ENCODE assay signal across 10 mouse cellular contexts in genomic region chr1:168093044-168093443, GRCm38 (mm10).
A peak's percentile ranks its signal among the peaks of the same experiment; 100 is the strongest.
DNase-seq lines count a peak whose midpoint lies in the region; ATAC-seq and TF ChIP-seq lines count a peak whose summit lies in the region.
"Had no signal": no experiment of that assay in that cellular context is flagged by ENCODE, and none has a peak within 500 bp of the region (broad histone marks: within the 10 kb centered on the region; RNA-seq: fewer than 3 reads in every experiment).

No protein-coding gene starts in this region.

- no peak overlapping the region for H3K9ac ChIP-seq in kidney, postnatal 0 days (ENCODE audit: low read depth, low read length)
- H3K9ac ChIP-seq in midbrain, embryonic 14.5 days (replicated peaks; ENCODE audit: low read length): no peak overlapping the region
- H3K9ac ChIP-seq: embryonic facial prominence, embryonic 15.5 days; limb, embryonic 13.5 days had no signal

- no peak overlapping the region for H3K4me3 ChIP-seq in kidney, postnatal 0 days (replicated peaks; ENCODE audit: low read depth, low read length)
- H3K4me3 ChIP-seq in midbrain, embryonic 14.5 days (replicated peaks; ENCODE audit: low read depth, low read length): no peak overlapping the region
- H3K4me3 ChIP-seq: embryonic facial prominence, embryonic 15.5 days; limb, embryonic 13.5 days had no signal

- H3K4me1 ChIP-seq in kidney, postnatal 0 days (replicated peaks; ENCODE audit: insufficient read depth, low read length): no peaks in the 10 kb centered on the region
- H3K4me1 ChIP-seq in midbrain, embryonic 14.5 days (ENCODE audit: control insufficient read depth, insufficient read depth, low read length): peaks cover 6% of the 10 kb centered on the region; the same call in 1 of the 2 replicates
- H3K4me1 ChIP-seq: embryonic facial prominence, embryonic 15.5 days had no signal

- no peaks in the 10 kb centered on the region for H3K27me3 ChIP-seq in kidney, postnatal 0 days (ENCODE audit: insufficient read depth, low read length)
- 0 out of 2 replicates have a peak, but pooled peaks cover 6% of the 10 kb centered on the region for H3K27me3 ChIP-seq in midbrain, embryonic 14.5 days (ENCODE audit: control insufficient read depth, insufficient read depth, low read length)
- H3K27me3 ChIP-seq: embryonic facial prominence, embryonic 15.5 days had no signal

- H3K9me3 ChIP-seq in kidney, postnatal 0 days (replicated peaks; ENCODE audit: low read length): no peaks in the 10 kb centered on the region
- H3K9me3 ChIP-seq in midbrain, embryonic 14.5 days (ENCODE audit: control insufficient read depth, low read length): no peaks in the 10 kb centered on the region
- H3K9me3 ChIP-seq: embryonic facial prominence, embryonic 15.5 days; limb, embryonic 13.5 days had no signal

- WGBS in kidney, postnatal 0 days: 90% methylated on average over 2 of the region's 2 CpGs
- 84% methylated on average over 2 of the region's 2 CpGs for WGBS in midbrain, embryonic 14.5 days

- peak; percentile 68 for TF ChIP-seq CTCF in kidney, postnatal 0 days (IDR thresholded peaks at IDR 0.05; ENCODE audit: low read depth)

- peak; percentile 51 for DNase-seq in embryo, embryonic 10 days (ENCODE audit: low spot score)
- no peak for DNase-seq in embryo, embryonic 9.5 days (ENCODE audit: extremely low spot score)
- DNase-seq in urinary bladder, postnatal 14 days (ENCODE audit: low spot score): peak; percentile 39
- DNase-seq in urinary bladder, postnatal 36 days (ENCODE audit: low spot score in 2 of 2): no peak
- DNase-seq in kidney, postnatal 0 days (ENCODE audit: low spot score): peak; percentile 65
- peak; percentile 69 for DNase-seq in midbrain, embryonic 14.5 days
- no peak for DNase-seq in ovary, postnatal 36 days (ENCODE audit: low spot score)
- no peak for DNase-seq in spleen, adult 12 weeks (ENCODE audit: low spot score)

- ATAC-seq in kidney, postnatal 0 days (replicated peaks; ENCODE audit: low FRiP score, low read depth): no peak
- ATAC-seq in midbrain, embryonic 14.5 days (ENCODE audit: low FRiP score, low TSS enrichment): no peak

- no peaks in the 10 kb centered on the region for H3K36me3 ChIP-seq in kidney, postnatal 0 days (ENCODE audit: insufficient read depth, low read length)
- no peaks in the 10 kb centered on the region for H3K36me3 ChIP-seq in midbrain, embryonic 14.5 days (ENCODE audit: control insufficient read depth, insufficient read depth, low read length)
- H3K36me3 ChIP-seq: embryonic facial prominence, embryonic 15.5 days; limb, embryonic 13.5 days had no signal

- H3K4me2 ChIP-seq in kidney, postnatal 0 days (ENCODE audit: low read length): no peak overlapping the region
- no peak overlapping the region for H3K4me2 ChIP-seq in midbrain, embryonic 14.5 days (ENCODE audit: low read length)
- H3K4me2 ChIP-seq: embryonic facial prominence, embryonic 15.5 days; limb, embryonic 13.5 days had no signal

- no peak overlapping the region for H3K27ac ChIP-seq in kidney, postnatal 0 days
- H3K27ac ChIP-seq in midbrain, embryonic 14.5 days (replicated peaks; ENCODE audit: low read depth, low read length): no peak overlapping the region
- H3K27ac ChIP-seq: embryonic facial prominence, embryonic 15.5 days; limb, embryonic 13.5 days had no signal

Comparison
In these comparisons a context has a peak if more than half of its experiments do, and no peak if none do; other contexts are left out.
1. DNase-seq: peak in embryo, embryonic 10 days (single experiment), urinary bladder, postnatal 14 days (single experiment), kidney, postnatal 0 days (single experiment) and midbrain, embryonic 14.5 days (single experiment); none in embryo, embryonic 9.5 days (single experiment), urinary bladder, postnatal 36 days (0 of 2), ovary, postnatal 36 days (single experiment) and spleen, adult 12 weeks (single experiment).